Mouse (Mus musculus) heart, adult 2 months (tissue): ENCODE results near the gene Scfd2. TPM values are rescaled to one million over a fixed set of nuclear protein-coding genes. Genes with fewer than 3 reads are reported as not detected.

Experiments used
- DNase-seq, 2 experiments: peaks; one replicate each; pipeline ENCODE4 v3.0.0; 2021
- H3K27ac ChIP-seq: fragments of 200-600 bp; 2 replicates; pipeline ENCODE4 v1.8.1; 2022
- H3K27me3 ChIP-seq: fragments of 200-500 bp; 2 replicates; pipeline ENCODE4 v1.6.1; 2012; ENCODE audit warnings: mild to moderate bottlenecking, low read length, inconsistent platforms, mixed read lengths; ENCODE audit not compliant: control insufficient read depth, insufficient read depth
- H3K36me3 ChIP-seq: fragments of 200-500 bp; 2 replicates; pipeline ENCODE4 v1.6.1; 2012; ENCODE audit warnings: low read length, inconsistent platforms; ENCODE audit not compliant: control insufficient read depth, insufficient read depth
- H3K4me1 ChIP-seq: fragments of 200-500 bp; 2 replicates; pipeline ENCODE4 v1.6.1; 2011; ENCODE audit warnings: low read length; ENCODE audit not compliant: control insufficient read depth, insufficient read depth
- H3K4me3 ChIP-seq: fragments of 200-600 bp; 2 replicates; pipeline ENCODE4 v1.8.1; 2022
- H3K79me2 ChIP-seq: fragments of 200-500 bp; replicated peaks from 2 replicates; pipeline ENCODE4 v1.6.1; 2012; ENCODE audit warnings: mild to moderate bottlenecking, inconsistent platforms, low read length, moderate library complexity, mixed read lengths; ENCODE audit not compliant: control insufficient read depth, insufficient read depth
- H3K9ac ChIP-seq: fragments of 200-500 bp; 2 replicates; pipeline ENCODE4 v1.6.1; 2012; ENCODE audit warnings: low read depth, mild to moderate bottlenecking, control low read depth, inconsistent platforms, low read length, mixed read lengths
- CTCF ChIP-seq: fragments of 200-600 bp; IDR thresholded peaks from 2 replicates; pipeline ENCODE4 v1.8.1; 2022; ENCODE audit warnings: antibody characterized with exemption, mild to moderate bottlenecking, moderate library complexity
- EP300 ChIP-seq: fragments of 200-500 bp; IDR thresholded peaks from 2 replicates; pipeline ENCODE4 v1.6.1; 2011; ENCODE audit warnings: low read depth, low read length, control low read depth; ENCODE audit not compliant: insufficient read depth
- POLR2A ChIP-seq: fragments of 200-500 bp; IDR thresholded peaks from 2 replicates; pipeline ENCODE4 v1.6.1; 2011; ENCODE audit warnings: mild to moderate bottlenecking, low read depth, low read length, control low read depth; ENCODE audit not compliant: insufficient read depth
- whole genome bisulfite sequencing: fragments of 180-500 bp; shearing (Covaris S2); methylation state at CpG from one replicate; pipeline ENCODE4 v1.1.7; 2018; 5-methylcytosine and 5-hydroxymethylcytosine counted together
- intact Hi-C: fragments of 180-260 bp; cut with DNase I; formaldehyde crosslinking; loops from one replicate; pipeline ENCODE4 v1.15.1; 2025
- polyA plus RNA-seq: library from polyadenylated mRNA; depleted of rRNA; stranded (reverse); fragments of >200 nt; gene quantifications from 2 replicates; pipeline ENCODE4 v1.2.3, GENCODE M21; 2012
- total RNA-seq, 2 experiments: library from RNA; stranded (reverse); gene quantifications; 2 replicates each; pipeline ENCODE4 v1.2.3; 2021

Gene Scfd2
- total and polyA plus RNA-seq, 3 experiments, result 9.1 to 13.9 (median 11.9) TPM

GRCm38 (mm10) chr5:74482633-74483032, 48.9 kb downstream of the Scfd2 start:
- TF ChIP-seq CTCF (no peak), EP300 (no peak), POLR2A (no peak)
- Histone ChIP-seq H3K79me2 (no peaks in the 10 kb centered on the region), H3K4me3 (no peak overlapping the region), H3K36me3 (no peaks in the 10 kb centered on the region), H3K27me3 (no peaks in the 10 kb centered on the region), H3K9ac (no peak overlapping the region), H3K4me1 (peaks cover 1% of the 10 kb centered on the region; the same call in 1 of the 2 replicates), H3K27ac (no peak overlapping the region)
- intact Hi-C loops, result no loop called here
- no peak for DNase-seq
- WGBS, result 73% methylated on average over 6 of the region's 6 CpGs

- TF ChIP-seq POLR2A (no peak), EP300 (no peak), CTCF (no peak)
- Histone ChIP-seq H3K9ac (no peak overlapping the region), H3K4me1 (peaks cover 1% of the 10 kb centered on the region; the same call in 1 of the 2 replicates), H3K79me2 (no peaks in the 10 kb centered on the region), H3K36me3 (no peaks in the 10 kb centered on the region), H3K4me3 (no peak overlapping the region), H3K27ac (no peak overlapping the region), H3K27me3 (no peaks in the 10 kb centered on the region)
- intact Hi-C loops, result no loop called here
- no peak for DNase-seq
- WGBS, result 85% methylated on average over 3 of the region's 3 CpGs
These were observed 49.5 kb downstream of the Scfd2 start for GRCm38 (mm10) chr5:74482034-74482433.

GRCm38 (mm10) chr5:74480409-74480808, 51.1 kb downstream of the Scfd2 start:
- no peak overlapping the region for H3K4me3 ChIP-seq
- WGBS, result 63% methylated on average over 4 of the region's 4 CpGs

GRCm38 (mm10) chr5:74479947-74480346, 51.6 kb downstream of the Scfd2 start:
- intact Hi-C loops, result no loop called here
- Histone ChIP-seq H3K9ac (no peak overlapping the region), H3K36me3 (no peaks in the 10 kb centered on the region), H3K79me2 (no peaks in the 10 kb centered on the region), H3K4me3 (no peak overlapping the region), H3K27me3 (no peaks in the 10 kb centered on the region), H3K4me1 (peaks cover 1% of the 10 kb centered on the region; the same call in 1 of the 2 replicates), H3K27ac (no peak overlapping the region)
- 44% methylated on average over 4 of the region's 4 CpGs for WGBS
- DNase-seq, result no peak
- TF ChIP-seq POLR2A (no peak), CTCF (no peak), EP300 (no peak)

More at GRCm38 (mm10) chr5:74480409-74480808, 51.1 kb downstream of the Scfd2 start:
- intact Hi-C loops, result no loop called here
- Histone ChIP-seq H3K27me3 (no peaks in the 10 kb centered on the region), H3K36me3 (no peaks in the 10 kb centered on the region), H3K9ac (no peak overlapping the region), H3K79me2 (no peaks in the 10 kb centered on the region), H3K27ac (no peak overlapping the region), H3K4me1 (peaks cover 1% of the 10 kb centered on the region; the same call in 1 of the 2 replicates)
- TF ChIP-seq EP300 (no peak), CTCF (no peak), POLR2A (no peak)
- no peak for DNase-seq

DNA sequence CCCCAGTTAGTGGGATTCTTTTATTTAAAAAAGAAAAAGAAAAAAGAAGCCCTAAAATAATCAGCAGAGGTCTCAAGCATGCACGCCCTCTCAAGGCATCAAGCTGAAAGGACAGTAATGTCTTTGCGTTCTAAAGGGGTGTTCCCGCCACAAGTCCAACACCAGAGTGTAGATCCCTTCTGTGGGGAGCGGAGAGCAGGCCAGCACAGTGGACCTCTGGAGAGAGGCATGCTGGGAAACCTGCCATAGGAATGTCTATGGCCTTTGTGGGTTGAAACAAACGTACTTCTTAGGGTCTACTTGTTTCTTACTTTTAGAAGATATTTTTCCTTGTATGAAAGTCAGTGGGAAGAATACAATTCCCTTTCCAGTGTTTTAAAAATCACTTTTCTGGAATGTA, 52.4 kb downstream of the Scfd2 start:
- TF ChIP-seq CTCF (no peak), EP300 (no peak), POLR2A (no peak)
- Histone ChIP-seq H3K4me3 (no peak overlapping the region), H3K27ac (no peak overlapping the region), H3K27me3 (no peaks in the 10 kb centered on the region), H3K36me3 (no peaks in the 10 kb centered on the region), H3K9ac (no peak overlapping the region), H3K4me1 (peaks cover 1% of the 10 kb centered on the region; the same call in 1 of the 2 replicates), H3K79me2 (no peaks in the 10 kb centered on the region)
- DNase-seq, result no peak
- 81% methylated on average over 5 of the region's 5 CpGs for WGBS
- intact Hi-C loops, result no loop called here

GRCm38 (mm10) chr5:74476551-74476950, 55.0 kb downstream of the Scfd2 start:
- Histone ChIP-seq H3K27me3 (no peaks in the 10 kb centered on the region), H3K36me3 (no peaks in the 10 kb centered on the region), H3K9ac (no peak overlapping the region), H3K79me2 (no peaks in the 10 kb centered on the region), H3K27ac (no peak overlapping the region), H3K4me1 (peaks cover 1% of the 10 kb centered on the region; the same call in 1 of the 2 replicates), H3K4me3 (no peak overlapping the region)
- no peak for DNase-seq
- WGBS, result 80% methylated on average over 10 of the region's 10 CpGs
- TF ChIP-seq POLR2A, result no peak
- TF ChIP-seq EP300, result no peak
- no peak for TF ChIP-seq CTCF
- intact Hi-C loops, result no loop called here
